Mouse (Mus musculus): ENCODE measurements around the gene Zfp27. TPM values are rescaled to one million over a fixed set of nuclear protein-coding genes. Genes with fewer than 3 reads are reported as not detected.

Zfp27 gene
- polyA plus RNA-seq, 1 experiment from 2014 or later, result 3.4 TPM

- Histone ChIP-seq H3K36me3 (ENCODE audit: control insufficient read depth, insufficient read depth, low read length) (no peaks in the 10 kb centered on the region), H3K27ac (replicated peaks) (no peak within 1 kb of the TSS), H3K4me2 (replicated peaks; ENCODE audit: low read depth) (peak within 1 kb of the TSS; percentile 78), H3K27me3 (ENCODE audit: control insufficient read depth, insufficient read depth, low read length) (no peaks in the 10 kb centered on the region), H3K4me3 (ENCODE audit: low read depth, low read length) (peak within 1 kb of the TSS; percentile 57), H3K9ac (ENCODE audit: low read length) (peak within 1 kb of the TSS; percentile 57), H3K4me1 (replicated peaks; ENCODE audit: control insufficient read depth, insufficient read depth) (no peaks in the 10 kb centered on the region), H3K9me3 (ENCODE audit: control insufficient read depth, low read length) (no peaks in the 10 kb centered on the region)
- WGBS, result under 1% methylated on average over 21 of the region's 21 CpGs
- DNase-seq (ENCODE audit: low spot score) (peak; percentile 78), ATAC-seq (ENCODE audit: low FRiP score, low TSS enrichment) (peak; percentile 90)
- no peak for TF ChIP-seq EP300 (optimal IDR thresholded peaks at IDR 0.05)
- no peak for TF ChIP-seq CTCF (IDR thresholded peaks at IDR 0.05; ENCODE audit: low read depth)
Observed at GRCm38 (mm10) chr7:29853219-29853842, 53.0 kb downstream of the Zfp27 start, which contains the start of gene Zfp940. TSS of gene Zfp940 (minus strand) at chr7:29853669.

GRCm38 (mm10) chr7:29852831-29853218 is 53.5 kb downstream of the Zfp27 start:
- Histone ChIP-seq H3K9ac (ENCODE audit: low read length) (no peak overlapping the region; the same call in 1 of the 2 replicates), H3K36me3 (ENCODE audit: control insufficient read depth, insufficient read depth, low read length) (no peaks in the 10 kb centered on the region), H3K27me3 (ENCODE audit: control insufficient read depth, insufficient read depth, low read length) (no peaks in the 10 kb centered on the region), H3K27ac (replicated peaks) (no peak overlapping the region), H3K4me1 (replicated peaks; ENCODE audit: control insufficient read depth, insufficient read depth) (no peaks in the 10 kb centered on the region), H3K4me3 (ENCODE audit: low read depth, low read length) (peak overlapping the region; percentile 57), H3K4me2 (replicated peaks; ENCODE audit: low read depth) (peak overlapping the region; percentile 78), H3K9me3 (ENCODE audit: control insufficient read depth, low read length) (no peaks in the 10 kb centered on the region)
- no peak for DNase-seq (ENCODE audit: low spot score)
- ATAC-seq (ENCODE audit: low FRiP score, low TSS enrichment), result no peak
- WGBS, result 47% methylated on average over 9 of the region's 9 CpGs
- TF ChIP-seq CTCF (IDR thresholded peaks at IDR 0.05; ENCODE audit: low read depth) (no peak), EP300 (optimal IDR thresholded peaks at IDR 0.05) (no peak)

- H3K4me3 ChIP-seq (ENCODE audit: low read depth, low read length), result no peak overlapping the region
- H3K4me1 ChIP-seq (replicated peaks; ENCODE audit: control insufficient read depth, insufficient read depth), result no peaks in the 10 kb centered on the region
- DNase-seq (ENCODE audit: low spot score) (no peak), ATAC-seq (ENCODE audit: low FRiP score, low TSS enrichment) (no peak)
- H3K4me2 ChIP-seq (replicated peaks; ENCODE audit: low read depth), result no peak overlapping the region
- no peaks in the 10 kb centered on the region for H3K36me3 ChIP-seq (ENCODE audit: control insufficient read depth, insufficient read depth, low read length)
- H3K9ac ChIP-seq (ENCODE audit: low read length), result no peak overlapping the region
- TF ChIP-seq CTCF (IDR thresholded peaks at IDR 0.05; ENCODE audit: low read depth) (no peak), EP300 (optimal IDR thresholded peaks at IDR 0.05) (no peak)
- WGBS, result 89% methylated on average over 5 of the region's 5 CpGs
- H3K27ac ChIP-seq (replicated peaks), result no peak overlapping the region
- H3K9me3 ChIP-seq (ENCODE audit: control insufficient read depth, low read length), result no peaks in the 10 kb centered on the region
- no peaks in the 10 kb centered on the region for H3K27me3 ChIP-seq (ENCODE audit: control insufficient read depth, insufficient read depth, low read length)
Observed at GRCm38 (mm10) chr7:29844616-29845015, 61.8 kb downstream of the Zfp27 start.

Small RNAs within 50 kb of the gene (microRNA-seq; reads per million reads assigned to microRNA genes)
- not detected for gene Mir7668

Other genes with a start within 250 kb of the Zfp27 start
- 0.11 TPM in 1 of 2 replicates, not detected in the other for gene Catsperg2, start 179.5 kb downstream of the Zfp27 start, polyA plus RNA-seq (2015; fragmentation: Nextera tagmentation; extraction: Ambion mirVana)
- gene Zfp84, start 138.0 kb downstream of the Zfp27 start, polyA plus RNA-seq (2015; fragmentation: Nextera tagmentation; extraction: Ambion mirVana), result 4.8 and 5.0 TPM in 2 replicates
- gene Zfp30, start 122.6 kb downstream of the Zfp27 start, polyA plus RNA-seq (2015; fragmentation: Nextera tagmentation; extraction: Ambion mirVana), result 2.3 and 2.6 TPM in 2 replicates
- gene Zfp790, start 90.5 kb downstream of the Zfp27 start, polyA plus RNA-seq (2015; fragmentation: Nextera tagmentation; extraction: Ambion mirVana), result 5.3 and 5.4 TPM in 2 replicates
- 1.1 and 1.2 TPM in 2 replicates for gene Zfp940, start 52.9 kb downstream of the Zfp27 start, polyA plus RNA-seq (2015; fragmentation: Nextera tagmentation; extraction: Ambion mirVana)
- 2.0 and 2.4 TPM in 2 replicates for gene Zfp420, start 46.6 kb downstream of the Zfp27 start, polyA plus RNA-seq (2015; fragmentation: Nextera tagmentation; extraction: Ambion mirVana)
- 2.2 and 2.3 TPM in 2 replicates for gene Zfp383, start 1.7 kb upstream of the Zfp27 start, polyA plus RNA-seq (2015; fragmentation: Nextera tagmentation; extraction: Ambion mirVana)
- 2.8 and 3.1 TPM in 2 replicates for gene Zfp74, start 47.5 kb upstream of the Zfp27 start, polyA plus RNA-seq (2015; fragmentation: Nextera tagmentation; extraction: Ambion mirVana)
- 3.7 and 5.3 TPM in 2 replicates for gene Zfp568, start 77.4 kb upstream of the Zfp27 start, polyA plus RNA-seq (2015; fragmentation: Nextera tagmentation; extraction: Ambion mirVana)
- 1.6 and 1.8 TPM in 2 replicates for gene Zfp14, start 144.8 kb upstream of the Zfp27 start, polyA plus RNA-seq (2015; fragmentation: Nextera tagmentation; extraction: Ambion mirVana)
- gene Zfp82, start 166.3 kb upstream of the Zfp27 start, polyA plus RNA-seq (2015; fragmentation: Nextera tagmentation; extraction: Ambion mirVana), result 1.9 and 2.1 TPM in 2 replicates
- 0.36 and 0.38 TPM in 2 replicates for gene Gm26920, start 183.8 kb upstream of the Zfp27 start, polyA plus RNA-seq (2015; fragmentation: Nextera tagmentation; extraction: Ambion mirVana)
- 3.4 and 3.8 TPM in 2 replicates for gene Zfp566, start 184.0 kb upstream of the Zfp27 start, polyA plus RNA-seq (2015; fragmentation: Nextera tagmentation; extraction: Ambion mirVana)
- gene Zfp260, start 188.2 kb upstream of the Zfp27 start, polyA plus RNA-seq (2015; fragmentation: Nextera tagmentation; extraction: Ambion mirVana), result 44.6 and 44.8 TPM in 2 replicates
- gene Zfp382, start 215.4 kb upstream of the Zfp27 start, polyA plus RNA-seq (2015; fragmentation: Nextera tagmentation; extraction: Ambion mirVana), result 2.4 and 3.0 TPM in 2 replicates